Mouse (Mus musculus): Measurements from ENCODE around the gene App.

App gene

GRCm38 (mm10) chr16:85173373-85174081 is at the start of gene App:
App (minus strand) TSS chr16:85173766.
- peak; percentile 91 for DNase-seq (ENCODE audit: low read depth)

GRCm38 (mm10) chr16:85215846-85216245 is 42.3 kb upstream of the App start:
- DNase-seq (ENCODE audit: low read depth) = no peak

GRCm38 (mm10) chr16:85215173-85215572 is 41.6 kb upstream of the App start:
- DNase-seq (ENCODE audit: low read depth) = no peak

- DNase-seq (ENCODE audit: low read depth) = peak; percentile 4
Measured at GRCm38 (mm10) chr16:85195622-85196021, 22.1 kb upstream of the App start.

- DNase-seq (ENCODE audit: low read depth) = no peak
Measured at GRCm38 (mm10) chr16:85195167-85195566, 21.6 kb upstream of the App start.

- DNase-seq (ENCODE audit: low read depth) = no peak
Measured at GRCm38 (mm10) chr16:85181502-85181901, 7.9 kb upstream of the App start.

- DNase-seq (ENCODE audit: low read depth) = no peak
Measured at GRCm38 (mm10) chr16:85180710-85181109, 7.1 kb upstream of the App start.

GRCm38 (mm10) chr16:85176666-85177065 is 3.1 kb upstream of the App start:
- DNase-seq (ENCODE audit: low read depth) = peak; percentile 66

- peak; percentile 49 for DNase-seq (ENCODE audit: low read depth)
Measured at GRCm38 (mm10) chr16:85172571-85173372, 794 bp downstream of the App start.

- DNase-seq (ENCODE audit: low read depth) = peak; percentile 75
Measured at GRCm38 (mm10) chr16:85171976-85172570, 1.5 kb downstream of the App start.

GRCm38 (mm10) chr16:85170826-85171510 is 2.6 kb downstream of the App start:
- no peak for DNase-seq (ENCODE audit: low read depth)

- no peak for DNase-seq (ENCODE audit: low read depth)
Measured at GRCm38 (mm10) chr16:85168821-85169220, 4.7 kb downstream of the App start.

GRCm38 (mm10) chr16:85166205-85166604 is 7.4 kb downstream of the App start:
- no peak for DNase-seq (ENCODE audit: low read depth)

GRCm38 (mm10) chr16:85165631-85166030 is 7.9 kb downstream of the App start:
- DNase-seq (ENCODE audit: low read depth) = no peak

GRCm38 (mm10) chr16:85165177-85165576 is 8.4 kb downstream of the App start:
- no peak for DNase-seq (ENCODE audit: low read depth)

GRCm38 (mm10) chr16:85162779-85163178 is 10.8 kb downstream of the App start:
- DNase-seq (ENCODE audit: low read depth) = no peak

GRCm38 (mm10) chr16:85160140-85160539 is 13.4 kb downstream of the App start:
- DNase-seq (ENCODE audit: low read depth) = no peak

GRCm38 (mm10) chr16:85157796-85158546 is 15.6 kb downstream of the App start:
- DNase-seq (ENCODE audit: low read depth) = no peak

- DNase-seq (ENCODE audit: low read depth) = no peak
Measured at GRCm38 (mm10) chr16:85157156-85157555, 16.4 kb downstream of the App start.

- no peak for DNase-seq (ENCODE audit: low read depth)
Measured at GRCm38 (mm10) chr16:85155836-85156235, 17.7 kb downstream of the App start.

- no peak for DNase-seq (ENCODE audit: low read depth)
Measured at GRCm38 (mm10) chr16:85152457-85152856, 21.1 kb downstream of the App start.

- DNase-seq (ENCODE audit: low read depth) = no peak
Measured at GRCm38 (mm10) chr16:85151681-85152080, 21.9 kb downstream of the App start.

Measured in NIH3T3 (cell line).